Mouse (Mus musculus) heart, adult 2 months (tissue): ENCODE measurements around the gene Tbc1d13. TPM values are rescaled to one million over a fixed set of nuclear protein-coding genes. Genes with fewer than 3 reads are reported as not detected.
"Not testable (repeated sequence)": the region's sequence is repeated elsewhere in the genome, so short reads cannot be mapped to it uniquely, and the experiment has no call there.

Experiments used
- DNase-seq, 2 experiments: peaks; one replicate each; pipeline ENCODE4 v3.0.0; 2021
- H3K27ac ChIP-seq: fragments of 200-600 bp; 2 replicates; pipeline ENCODE4 v1.8.1; 2022
- H3K27me3 ChIP-seq: fragments of 200-500 bp; 2 replicates; pipeline ENCODE4 v1.6.1; 2012; ENCODE audit warnings: mild to moderate bottlenecking, low read length, inconsistent platforms, mixed read lengths; ENCODE audit not compliant: control insufficient read depth, insufficient read depth
- H3K36me3 ChIP-seq: fragments of 200-500 bp; 2 replicates; pipeline ENCODE4 v1.6.1; 2012; ENCODE audit warnings: low read length, inconsistent platforms; ENCODE audit not compliant: control insufficient read depth, insufficient read depth
- H3K4me1 ChIP-seq: fragments of 200-500 bp; 2 replicates; pipeline ENCODE4 v1.6.1; 2011; ENCODE audit warnings: low read length; ENCODE audit not compliant: control insufficient read depth, insufficient read depth
- H3K4me3 ChIP-seq: fragments of 200-600 bp; 2 replicates; pipeline ENCODE4 v1.8.1; 2022
- H3K79me2 ChIP-seq: fragments of 200-500 bp; replicated peaks from 2 replicates; pipeline ENCODE4 v1.6.1; 2012; ENCODE audit warnings: mild to moderate bottlenecking, inconsistent platforms, low read length, moderate library complexity, mixed read lengths; ENCODE audit not compliant: control insufficient read depth, insufficient read depth
- H3K9ac ChIP-seq: fragments of 200-500 bp; 2 replicates; pipeline ENCODE4 v1.6.1; 2012; ENCODE audit warnings: low read depth, mild to moderate bottlenecking, control low read depth, inconsistent platforms, low read length, mixed read lengths
- CTCF ChIP-seq: fragments of 200-600 bp; IDR thresholded peaks from 2 replicates; pipeline ENCODE4 v1.8.1; 2022; ENCODE audit warnings: antibody characterized with exemption, mild to moderate bottlenecking, moderate library complexity
- EP300 ChIP-seq: fragments of 200-500 bp; IDR thresholded peaks from 2 replicates; pipeline ENCODE4 v1.6.1; 2011; ENCODE audit warnings: low read depth, low read length, control low read depth; ENCODE audit not compliant: insufficient read depth
- POLR2A ChIP-seq: fragments of 200-500 bp; IDR thresholded peaks from 2 replicates; pipeline ENCODE4 v1.6.1; 2011; ENCODE audit warnings: mild to moderate bottlenecking, low read depth, low read length, control low read depth; ENCODE audit not compliant: insufficient read depth
- WGBS: fragments of 180-500 bp; shearing (Covaris S2); methylation state at CpG from one replicate; pipeline ENCODE4 v1.1.7; 2018; 5-methylcytosine and 5-hydroxymethylcytosine counted together
- intact Hi-C: fragments of 180-260 bp; cut with DNase I; formaldehyde crosslinking; loops from one replicate; pipeline ENCODE4 v1.15.1; 2025
- polyA plus RNA-seq: library from polyadenylated mRNA; depleted of rRNA; stranded (reverse); fragments of >200 nt; gene quantifications from 2 replicates; pipeline ENCODE4 v1.2.3, GENCODE M21; 2012
- total RNA-seq, 2 experiments: library from RNA; stranded (reverse); gene quantifications; 2 replicates each; pipeline ENCODE4 v1.2.3; 2021

Gene Tbc1d13
- total and polyA plus RNA-seq, 3 experiments, result 17.2 to 25.4 (median 17.4) TPM

- H3K4me3 ChIP-seq, result peak overlapping the region; percentile 58
- DNase-seq, H3K27me3 ChIP-seq, H3K9ac ChIP-seq, H3K79me2 ChIP-seq, H3K27ac ChIP-seq, H3K36me3 ChIP-seq, H3K4me1 ChIP-seq: not testable (repeated sequence)
- intact Hi-C loops, result loop anchor here (2.0 kb wide), 2 partner anchors 26 to 92 kb away; partner anchors contain the start of gene Kyat1
- TF ChIP-seq CTCF, result peak; percentile 32
- WGBS, result 36% methylated on average over 7 of the region's 7 CpGs
Observed at GRCm38 (mm10) chr2:30178711-30179110, 45.2 kb downstream of the Tbc1d13 start.

- no peak overlapping the region for H3K9ac ChIP-seq
- DNase-seq, result no peak
- H3K79me2 ChIP-seq, result no peaks in the 10 kb centered on the region
- no peak overlapping the region for H3K4me3 ChIP-seq
- intact Hi-C loops, result no loop called here
- TF ChIP-seq POLR2A (no peak), CTCF (no peak), EP300 (no peak)
- H3K4me1 ChIP-seq, result 0 out of 2 replicates have a peak, but pooled peaks cover under 1% of the 10 kb centered on the region
- H3K27ac ChIP-seq, result no peak overlapping the region
- 93% methylated on average over 2 of the region's 2 CpGs for WGBS
- no peaks in the 10 kb centered on the region for H3K27me3 ChIP-seq
- no peaks in the 10 kb centered on the region for H3K36me3 ChIP-seq
Observed at GRCm38 (mm10) chr2:30182424-30182823, 48.9 kb downstream of the Tbc1d13 start.

DNA sequence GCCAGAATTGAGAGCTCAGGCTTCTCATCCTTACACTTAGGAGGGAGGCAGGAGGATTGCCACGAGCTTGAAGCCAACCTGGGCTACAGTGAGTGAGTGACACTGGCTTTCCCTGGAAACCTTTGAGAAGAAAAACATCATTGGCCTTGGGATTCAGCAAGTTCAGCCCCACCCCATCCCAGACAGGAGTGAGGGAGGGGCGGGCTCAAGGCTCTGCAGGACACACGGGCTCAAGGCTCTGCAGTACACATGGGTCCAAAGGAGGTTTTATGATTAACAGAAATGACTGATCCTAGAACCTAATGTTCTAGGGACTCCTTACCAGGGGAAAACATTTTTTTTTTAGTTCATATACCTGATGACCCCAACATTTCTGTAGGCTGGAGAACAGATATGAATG lies 50.2 kb downstream of the Tbc1d13 start:
- DNase-seq, result no peak
- no peaks in the 10 kb centered on the region for H3K4me1 ChIP-seq
- H3K79me2 ChIP-seq, result no peaks in the 10 kb centered on the region
- H3K36me3 ChIP-seq, result no peaks in the 10 kb centered on the region
- WGBS, result 67% methylated on average over 3 of the region's 3 CpGs
- TF ChIP-seq EP300 (no peak), CTCF (no peak), POLR2A (no peak)
- no peaks in the 10 kb centered on the region for H3K27me3 ChIP-seq
- H3K4me3 ChIP-seq, result no peak overlapping the region
- intact Hi-C loops, result no loop called here
- H3K9ac ChIP-seq, result no peak overlapping the region
- H3K27ac ChIP-seq, result no peak overlapping the region

DNA sequence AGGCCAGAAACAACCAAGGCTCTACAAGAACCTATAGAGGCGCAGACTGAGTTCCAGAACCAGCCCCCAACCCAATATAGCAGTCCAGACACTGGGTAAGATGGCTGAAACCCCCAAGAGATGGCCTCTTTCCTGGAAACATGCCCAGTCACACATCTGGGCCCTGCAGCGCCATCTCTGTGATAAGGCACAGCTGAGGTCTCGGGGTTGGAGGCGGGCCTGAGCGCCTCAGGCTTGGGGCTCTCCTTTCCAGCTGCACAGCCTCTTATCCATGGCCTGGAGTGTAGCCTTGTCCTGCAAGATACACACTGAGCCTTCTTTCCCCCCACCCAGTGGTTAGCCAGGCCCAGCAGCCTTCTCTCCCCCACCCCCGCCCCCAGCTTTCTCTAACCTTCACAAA lies 51.7 kb downstream of the Tbc1d13 start:
- H3K9ac ChIP-seq, result no peak overlapping the region
- no peaks in the 10 kb centered on the region for H3K36me3 ChIP-seq
- H3K4me3 ChIP-seq, result no peak overlapping the region
- intact Hi-C loops, result no loop called here
- H3K4me1 ChIP-seq, result no peaks in the 10 kb centered on the region
- H3K27ac ChIP-seq, result no peak overlapping the region
- 75% methylated on average over 6 of the region's 6 CpGs for WGBS
- H3K27me3 ChIP-seq, result no peaks in the 10 kb centered on the region
- no peaks in the 10 kb centered on the region for H3K79me2 ChIP-seq
- DNase-seq, result no peak
- TF ChIP-seq EP300 (no peak), POLR2A (no peak)

GRCm38 (mm10) chr2:30185681-30186080 lies 52.1 kb downstream of the Tbc1d13 start:
- intact Hi-C loops, result no loop called here
- no peak for DNase-seq
- no peak for TF ChIP-seq CTCF
- no peak for TF ChIP-seq POLR2A
- Histone ChIP-seq H3K36me3 (no peaks in the 10 kb centered on the region), H3K79me2 (no peaks in the 10 kb centered on the region), H3K9ac (no peak overlapping the region), H3K4me1 (no peaks in the 10 kb centered on the region), H3K27ac (no peak overlapping the region), H3K4me3 (no peak overlapping the region), H3K27me3 (no peaks in the 10 kb centered on the region)
- 71% methylated on average over 3 of the region's 3 CpGs for WGBS

DNA sequence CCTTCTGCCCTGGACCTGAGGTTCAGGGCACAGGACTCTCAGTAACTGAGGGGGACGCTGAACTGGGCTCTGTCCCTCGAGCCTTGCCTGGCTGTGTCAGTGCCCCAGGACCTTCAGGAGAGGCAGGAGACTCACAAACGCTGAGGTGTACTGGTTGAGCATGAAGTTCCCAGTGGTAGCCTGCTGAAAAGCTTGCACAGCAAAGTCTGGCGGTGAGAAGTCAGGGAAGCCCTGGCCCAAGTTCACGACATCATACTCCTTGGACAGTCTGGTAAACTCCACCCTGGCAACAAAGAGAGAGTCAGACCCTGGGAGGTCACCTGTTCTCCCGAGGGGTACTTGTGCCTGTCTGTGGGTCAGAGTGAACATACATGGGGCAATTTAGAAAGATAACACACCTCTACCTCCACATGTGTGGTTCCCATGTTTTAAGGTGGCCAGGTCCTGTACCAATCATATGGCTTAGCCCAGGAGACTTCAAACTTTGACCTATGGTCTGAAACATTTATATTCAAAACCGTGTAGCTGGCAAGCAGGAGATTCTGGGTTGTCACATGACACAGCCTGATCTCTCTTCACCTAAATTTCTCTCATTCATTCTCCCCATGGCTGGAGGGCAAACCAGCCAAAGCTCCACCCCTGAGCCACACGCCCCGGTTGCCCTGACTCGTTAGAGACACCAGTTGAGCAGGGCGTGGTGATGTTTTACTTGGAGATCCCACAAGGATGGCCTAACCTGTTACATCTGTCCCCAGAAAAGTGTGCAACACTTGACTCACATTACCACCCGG lies 58.4 kb downstream of the Tbc1d13 start:
- intact Hi-C loops, result no loop called here
- no peak overlapping the region for H3K4me3 ChIP-seq
- no peak overlapping the region for H3K27ac ChIP-seq
- no peaks in the 10 kb centered on the region for H3K27me3 ChIP-seq
- H3K4me1 ChIP-seq, result no peaks in the 10 kb centered on the region
- no peaks in the 10 kb centered on the region for H3K79me2 ChIP-seq
- TF ChIP-seq POLR2A (no peak), CTCF (no peak), EP300 (no peak)
- H3K9ac ChIP-seq, result no peak overlapping the region
- no peaks in the 10 kb centered on the region for H3K36me3 ChIP-seq
- DNase-seq, result no peak
- WGBS, result 85% methylated on average over 12 of the region's 12 CpGs
